Mouse (Mus musculus): Measurements from ENCODE around the gene Lamb3.

The Lamb3 gene

GRCm38 (mm10) chr1:193338363-193338995, 131.0 kb downstream of the Lamb3 start:
- no peak for DNase-seq (ENCODE audit: low read depth, low spot score)

GRCm38 (mm10) chr1:193342198-193342946, 134.9 kb downstream of the Lamb3 start:
- DNase-seq (ENCODE audit: low read depth, low spot score), result peak; percentile 65

- no peak for DNase-seq (ENCODE audit: low read depth, low spot score)
Observed at GRCm38 (mm10) chr1:193343853-193344252, 136.4 kb downstream of the Lamb3 start.

- no peak for DNase-seq (ENCODE audit: low read depth, low spot score)
Observed at GRCm38 (mm10) chr1:193344976-193345375, 137.5 kb downstream of the Lamb3 start.

- no peak for DNase-seq (ENCODE audit: low read depth, low spot score)
Observed at GRCm38 (mm10) chr1:193346908-193347307, 139.4 kb downstream of the Lamb3 start.

GRCm38 (mm10) chr1:193348261-193348962, 140.9 kb downstream of the Lamb3 start:
- no peak for DNase-seq (ENCODE audit: low read depth, low spot score)

- DNase-seq (ENCODE audit: low read depth, low spot score), result no peak
Observed at GRCm38 (mm10) chr1:193349702-193350545, 142.4 kb downstream of the Lamb3 start.

- no peak for DNase-seq (ENCODE audit: low read depth, low spot score)
Observed at GRCm38 (mm10) chr1:193350546-193350801, 143.0 kb downstream of the Lamb3 start.

GRCm38 (mm10) chr1:193351583-193351982, 144.1 kb downstream of the Lamb3 start:
- DNase-seq (ENCODE audit: low read depth, low spot score), result peak; percentile 61

- DNase-seq (ENCODE audit: low read depth, low spot score), result no peak
Observed at GRCm38 (mm10) chr1:193359199-193359598, 151.7 kb downstream of the Lamb3 start.

- DNase-seq (ENCODE audit: low read depth, low spot score), result no peak
Observed at GRCm38 (mm10) chr1:193361181-193361580, 153.7 kb downstream of the Lamb3 start.

- no peak for DNase-seq (ENCODE audit: low read depth, low spot score)
Observed at GRCm38 (mm10) chr1:193362078-193362477, 154.6 kb downstream of the Lamb3 start.

- peak; percentile 50 for DNase-seq (ENCODE audit: low read depth, low spot score)
Observed at GRCm38 (mm10) chr1:193363801-193364231, 156.3 kb downstream of the Lamb3 start.

- no peak for DNase-seq (ENCODE audit: low read depth, low spot score)
Observed at GRCm38 (mm10) chr1:193368055-193368454, 160.6 kb downstream of the Lamb3 start.

GRCm38 (mm10) chr1:193369091-193369490, 161.6 kb downstream of the Lamb3 start:
- DNase-seq (ENCODE audit: low read depth, low spot score), result no peak

GRCm38 (mm10) chr1:193370096-193370495, 162.6 kb downstream of the Lamb3 start, which contains the start of gene Camk1g:
Camk1g (minus strand) TSS chr1:193370298.
- DNase-seq (ENCODE audit: low read depth, low spot score), result no peak

GRCm38 (mm10) chr1:193373906-193374413, 166.5 kb downstream of the Lamb3 start:
- DNase-seq (ENCODE audit: low read depth, low spot score), result no peak

GRCm38 (mm10) chr1:193376478-193377134, 169.1 kb downstream of the Lamb3 start:
- peak; percentile 71 for DNase-seq (ENCODE audit: low read depth, low spot score)

GRCm38 (mm10) chr1:193379634-193380033, 172.1 kb downstream of the Lamb3 start:
- DNase-seq (ENCODE audit: low read depth, low spot score), result no peak

GRCm38 (mm10) chr1:193380877-193381276, 173.4 kb downstream of the Lamb3 start:
- no peak for DNase-seq (ENCODE audit: low read depth, low spot score)
